ENCODE assay signal across 21 mouse cellular contexts in the genomic region with DNA sequence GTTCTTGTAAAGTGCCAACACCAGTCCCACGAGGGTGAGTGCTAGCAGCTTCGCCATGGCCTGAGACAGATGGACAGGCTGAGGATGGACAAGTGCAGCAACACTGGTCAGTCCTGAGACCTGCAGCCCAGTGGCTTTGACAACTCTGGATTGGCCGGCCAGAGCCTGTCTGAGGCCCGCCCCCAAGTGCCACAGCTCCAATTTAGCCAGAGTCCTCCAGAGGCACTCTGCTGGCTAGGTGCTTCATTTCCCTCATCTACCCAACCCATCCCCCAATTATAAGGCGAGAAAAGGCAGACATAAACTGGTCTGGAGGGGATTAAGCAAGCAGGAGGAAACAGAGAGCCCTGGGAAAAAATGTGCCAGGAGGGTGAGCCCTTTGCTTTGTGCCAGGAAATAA. TPM values are rescaled to one million over a fixed set of nuclear protein-coding genes. Genes with fewer than 3 reads are reported as not detected.
A peak's percentile ranks its signal among the peaks of the same experiment; 100 is the strongest.
DNase-seq lines count a peak whose midpoint lies in the region; ATAC-seq and TF ChIP-seq lines count a peak whose summit lies in the region.
"Had no signal": no experiment of that assay in that cellular context is flagged by ENCODE, and none has a peak within 500 bp of the region (broad histone marks: within the 10 kb centered on the region; RNA-seq: fewer than 3 reads in every experiment).

A gene (minus strand): TSS at position 254 of the 400 bp plus-strand sequence.

- TF ChIP-seq EP300 in liver, postnatal 0 days (IDR thresholded peaks at IDR 0.05; ENCODE audit: low read depth), result no peak

- TF ChIP-seq CTCF in liver, postnatal 0 days (IDR thresholded peaks at IDR 0.05; ENCODE audit: low read depth), result no peak

- ATAC-seq in liver, embryonic 12.5 days, result peak; percentile 23; the same call in 1 of the 2 replicates
- ATAC-seq in liver, embryonic 11.5 days (replicated peaks; ENCODE audit: low FRiP score), result no peak; the same call in 1 of the 2 replicates
- ATAC-seq in embryonic facial prominence, embryonic 14.5 days (ENCODE audit: low read depth), result peak; percentile 68; the same call in 1 of the 2 replicates
- peak; percentile 67 for ATAC-seq in liver, postnatal 0 days
- ATAC-seq: forebrain, embryonic 14.5 days; intestine, embryonic 15.5 days had no signal

- peaks cover 5% of the 10 kb centered on the region; the same call in 1 of the 2 replicates for H3K27me3 ChIP-seq in liver, embryonic 12.5 days (replicated peaks)
- H3K27me3 ChIP-seq in liver, embryonic 11.5 days (replicated peaks; ENCODE audit: control insufficient read depth, insufficient read depth, low read length), result no peaks in the 10 kb centered on the region
- no peaks in the 10 kb centered on the region for H3K27me3 ChIP-seq in embryonic facial prominence, embryonic 14.5 days (replicated peaks; ENCODE audit: control insufficient read depth, insufficient read depth, low read length)
- no peaks in the 10 kb centered on the region for H3K27me3 ChIP-seq in liver, postnatal 0 days (ENCODE audit: insufficient read depth, low read length)
- H3K27me3 ChIP-seq: hindbrain, embryonic 12.5 days; intestine, embryonic 15.5 days had no signal

- H3K4me3 ChIP-seq in liver, embryonic 12.5 days, result no peak within 1 kb of the TSS
- no peak within 1 kb of the TSS for H3K4me3 ChIP-seq in liver, embryonic 11.5 days (ENCODE audit: low read depth, low read length)
- H3K4me3 ChIP-seq in embryonic facial prominence, embryonic 14.5 days (ENCODE audit: low read depth, low read length), result no peak within 1 kb of the TSS
- H3K4me3 ChIP-seq in liver, postnatal 0 days (ENCODE audit: low read depth, low read length), result peak within 1 kb of the TSS; percentile 42
- H3K4me3 ChIP-seq: hindbrain, embryonic 12.5 days; intestine, embryonic 15.5 days; myocyte had no signal

- DNase-seq in embryo, embryonic 11 days, result peak; percentile 19
- DNase-seq in embryo, embryonic 10.5 days (ENCODE audit: low spot score), result no peak
- no peak for DNase-seq in liver, embryonic 11.5 days (ENCODE audit: low spot score)
- DNase-seq in embryonic facial prominence, embryonic 14.5 days (ENCODE audit: low spot score), result peak; percentile 20
- DNase-seq in liver, postnatal 0 days, result peak; percentile 55
- DNase-seq in frontal cortex, postnatal 14 days (ENCODE audit: low spot score in 2 of 2), result no peak
- no peak for DNase-seq in cerebellum, adult 8-10 months
- DNase-seq: cerebellum, adult 2 months; heart, adult 18-20 months; kidney, postnatal 25 days; layer of hippocampus, postnatal 36 days; left cerebral cortex, postnatal 4 days; spleen, adult 18-20 months had no signal

- WGBS in liver, embryonic 12.5 days (ENCODE audit: insufficient replicate concordance), result 44% methylated on average over 5 of the region's 5 CpGs
- 52% methylated on average over 5 of the region's 5 CpGs for WGBS in liver, embryonic 11.5 days
- WGBS in embryonic facial prominence, embryonic 14.5 days, result 45% methylated on average over 5 of the region's 5 CpGs
- 46% methylated on average over 5 of the region's 5 CpGs for WGBS in liver, postnatal 0 days (ENCODE audit: insufficient replicate concordance)

- H3K9ac ChIP-seq in liver, embryonic 12.5 days, result no peak within 1 kb of the TSS
- H3K9ac ChIP-seq in liver, embryonic 11.5 days (ENCODE audit: low read depth, low read length), result no peak within 1 kb of the TSS
- no peak within 1 kb of the TSS for H3K9ac ChIP-seq in embryonic facial prominence, embryonic 14.5 days (ENCODE audit: low read depth, low read length)
- H3K9ac ChIP-seq in liver, postnatal 0 days (replicated peaks), result peak within 1 kb of the TSS; percentile 62
- H3K9ac ChIP-seq: hindbrain, embryonic 12.5 days; intestine, embryonic 15.5 days had no signal

- H3K36me3 ChIP-seq in liver, embryonic 12.5 days, result no peaks in the 10 kb centered on the region
- H3K36me3 ChIP-seq in liver, embryonic 11.5 days (ENCODE audit: control insufficient read depth, insufficient read depth, low read length), result no peaks in the 10 kb centered on the region
- H3K36me3 ChIP-seq in embryonic facial prominence, embryonic 14.5 days (ENCODE audit: control insufficient read depth, insufficient read depth, low read length), result no peaks in the 10 kb centered on the region
- no peaks in the 10 kb centered on the region for H3K36me3 ChIP-seq in liver, postnatal 0 days (replicated peaks; ENCODE audit: insufficient read depth, low read length)
- H3K36me3 ChIP-seq: hindbrain, embryonic 12.5 days; intestine, embryonic 15.5 days had no signal

- no peak within 1 kb of the TSS for H3K4me2 ChIP-seq in liver, embryonic 12.5 days
- no peak within 1 kb of the TSS for H3K4me2 ChIP-seq in liver, embryonic 11.5 days
- no peak within 1 kb of the TSS for H3K4me2 ChIP-seq in embryonic facial prominence, embryonic 14.5 days (ENCODE audit: low read depth, low read length)
- H3K4me2 ChIP-seq in liver, postnatal 0 days (ENCODE audit: low read depth, low read length), result peak within 1 kb of the TSS; percentile 61
- H3K4me2 ChIP-seq: hindbrain, embryonic 12.5 days; intestine, embryonic 15.5 days had no signal

- H3K4me1 ChIP-seq in liver, embryonic 12.5 days, result peaks cover 6% of the 10 kb centered on the region; the same call in 1 of the 2 replicates
- no peaks in the 10 kb centered on the region for H3K4me1 ChIP-seq in liver, embryonic 11.5 days (replicated peaks; ENCODE audit: control insufficient read depth, insufficient read depth, low read length)
- H3K4me1 ChIP-seq in embryonic facial prominence, embryonic 14.5 days (ENCODE audit: control insufficient read depth, insufficient read depth, low read length), result no peaks in the 10 kb centered on the region
- peaks cover 7% of the 10 kb centered on the region for H3K4me1 ChIP-seq in liver, postnatal 0 days (ENCODE audit: insufficient read depth)
- H3K4me1 ChIP-seq: hindbrain, embryonic 12.5 days; intestine, embryonic 15.5 days had no signal

- no peaks in the 10 kb centered on the region for H3K9me3 ChIP-seq in liver, embryonic 12.5 days (replicated peaks)
- no peaks in the 10 kb centered on the region for H3K9me3 ChIP-seq in liver, embryonic 11.5 days (ENCODE audit: control insufficient read depth, low read length)
- H3K9me3 ChIP-seq in embryonic facial prominence, embryonic 14.5 days (ENCODE audit: control insufficient read depth, low read length), result 0 out of 2 replicates have a peak, but pooled peaks cover 6% of the 10 kb centered on the region
- no peaks in the 10 kb centered on the region for H3K9me3 ChIP-seq in liver, postnatal 0 days (ENCODE audit: low read length)
- H3K9me3 ChIP-seq: hindbrain, embryonic 12.5 days; intestine, embryonic 15.5 days had no signal

- no peak within 1 kb of the TSS for H3K27ac ChIP-seq in liver, embryonic 12.5 days
- H3K27ac ChIP-seq in liver, embryonic 11.5 days (ENCODE audit: low read depth, low read length), result no peak within 1 kb of the TSS
- H3K27ac ChIP-seq in embryonic facial prominence, embryonic 14.5 days (replicated peaks; ENCODE audit: low read depth, low read length), result no peak within 1 kb of the TSS
- peak within 1 kb of the TSS; percentile 69 for H3K27ac ChIP-seq in liver, postnatal 0 days (ENCODE audit: low read depth)
- H3K27ac ChIP-seq: hindbrain, embryonic 12.5 days; intestine, embryonic 15.5 days; macrophage had no signal

RNA-seq across cellular contexts. Expression of the gene that starts here (rescaled TPM):
- polyA plus RNA-seq in liver, embryonic 12.5 days (2016; fragmentation: Nextera tagmentation; extraction: Ambion mirVana), result 0.66 and 0.98 TPM in 2 replicates
- polyA plus RNA-seq in liver, embryonic 11.5 days (2014; fragmentation: Nextera tagmentation; extraction: Ambion mirVana), result 0.75 and 1.5 TPM in 2 replicates
- 2.5 and 3.9 TPM in 2 replicates for polyA plus RNA-seq in embryonic facial prominence, embryonic 14.5 days (2014; fragmentation: Nextera tagmentation; extraction: Ambion mirVana)
- 503 and 548 TPM in 2 replicates for polyA plus RNA-seq in liver, postnatal 0 days (2015; fragmentation: Nextera tagmentation; extraction: Ambion mirVana)
- polyA plus RNA-seq: cerebellum, adult 2 months; embryonic facial prominence, embryonic 11.5 days; heart, embryonic 16.5 days; hindbrain, embryonic 12.5 days; intestine, embryonic 15.5 days; macrophage; myocyte had no signal

Comparison
In these comparisons a context has a peak if more than half of its experiments do, and no peak if none do; other contexts are left out.
1. RNA of the gene that starts here (polyA plus RNA-seq): 503 to 548 TPM in liver, postnatal 0 days; 2.5 to 3.9 TPM in embryonic facial prominence, embryonic 14.5 days, 0.75 to 1.5 TPM in liver, embryonic 11.5 days and 0.66 to 0.98 TPM in liver, embryonic 12.5 days; every median in the first group is over 100 times any median in the second.
2. DNase-seq: peak in embryo, embryonic 11 days (single experiment), embryonic facial prominence, embryonic 14.5 days (single experiment) and liver, postnatal 0 days (single experiment); none in embryo, embryonic 10.5 days (single experiment), liver, embryonic 11.5 days (single experiment), frontal cortex, postnatal 14 days (0 of 2) and cerebellum, adult 8-10 months (single experiment).
3. Peak in ATAC-seq in liver, embryonic 12.5 days; RNA of the gene not detected or under 1 TPM.